Mouse (Mus musculus) lung, postnatal 14 days (tissue): ENCODE measurements around the gene Junb.
A peak's percentile ranks its signal among the peaks of the same experiment; 100 is the strongest.

Experiments
- DNase-seq: peaks from one replicate; pipeline ENCODE4 v3.0.0; 2021

Gene Junb

DNA sequence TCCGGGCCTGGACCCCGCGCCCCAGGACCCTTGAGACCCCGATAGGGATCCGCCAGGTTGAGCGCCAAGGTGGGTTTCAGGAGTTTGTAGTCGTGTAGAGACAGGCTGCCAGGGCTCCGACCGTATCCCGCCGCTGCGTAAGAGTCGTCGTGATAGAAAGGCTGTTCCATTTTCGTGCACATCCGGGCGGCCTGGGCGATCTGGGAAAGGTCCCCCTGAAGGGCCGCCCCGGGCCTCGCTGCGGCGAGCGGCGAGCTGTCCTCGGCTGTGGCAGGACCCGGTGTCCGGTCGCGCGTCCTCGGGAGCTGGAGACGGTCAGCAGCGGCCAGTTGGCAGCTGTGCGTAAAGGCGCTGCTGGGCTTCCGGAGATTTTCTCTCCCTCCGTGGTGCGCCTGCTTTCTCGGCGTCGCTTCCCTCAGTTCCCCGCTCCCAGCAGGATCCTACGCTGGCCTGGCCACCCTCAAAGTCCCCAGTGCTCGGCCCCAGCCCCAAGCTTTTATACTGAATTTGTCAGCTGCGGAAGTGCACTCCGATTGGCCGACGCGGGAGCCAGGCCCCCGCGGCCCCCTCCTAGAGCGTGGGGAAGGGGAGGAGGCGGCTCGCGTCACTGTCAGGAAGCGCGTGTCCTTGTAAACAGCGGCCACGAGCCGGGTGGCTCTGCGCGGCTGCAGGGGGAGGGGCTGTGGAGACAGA lies at the start of gene Junb:
Gene Junb (minus strand): TSS at position 471 of the 693 bp plus-strand sequence.
- peak; percentile 97 for DNase-seq

- DNase-seq = no peak
Observed at GRCm38 (mm10) chr8:85027922-85028321, 49.4 kb upstream of the Junb start.

DNA sequence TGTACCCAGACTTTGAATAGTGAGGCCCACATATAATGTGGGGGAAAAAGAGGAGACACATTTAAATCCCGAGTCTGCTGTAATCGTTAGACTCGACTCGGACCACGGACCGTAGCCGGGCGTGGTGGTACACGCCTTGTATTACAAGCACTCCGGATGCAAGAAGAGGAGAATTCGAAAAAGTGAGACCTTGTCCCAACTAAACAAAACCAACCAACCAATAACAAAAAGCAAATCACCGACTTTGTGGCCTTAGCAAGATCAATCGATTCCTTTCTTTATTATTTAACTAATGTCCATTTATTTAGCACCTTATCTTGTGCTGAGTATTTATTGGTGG lies 49.0 kb upstream of the Junb start:
- no peak for DNase-seq

DNA sequence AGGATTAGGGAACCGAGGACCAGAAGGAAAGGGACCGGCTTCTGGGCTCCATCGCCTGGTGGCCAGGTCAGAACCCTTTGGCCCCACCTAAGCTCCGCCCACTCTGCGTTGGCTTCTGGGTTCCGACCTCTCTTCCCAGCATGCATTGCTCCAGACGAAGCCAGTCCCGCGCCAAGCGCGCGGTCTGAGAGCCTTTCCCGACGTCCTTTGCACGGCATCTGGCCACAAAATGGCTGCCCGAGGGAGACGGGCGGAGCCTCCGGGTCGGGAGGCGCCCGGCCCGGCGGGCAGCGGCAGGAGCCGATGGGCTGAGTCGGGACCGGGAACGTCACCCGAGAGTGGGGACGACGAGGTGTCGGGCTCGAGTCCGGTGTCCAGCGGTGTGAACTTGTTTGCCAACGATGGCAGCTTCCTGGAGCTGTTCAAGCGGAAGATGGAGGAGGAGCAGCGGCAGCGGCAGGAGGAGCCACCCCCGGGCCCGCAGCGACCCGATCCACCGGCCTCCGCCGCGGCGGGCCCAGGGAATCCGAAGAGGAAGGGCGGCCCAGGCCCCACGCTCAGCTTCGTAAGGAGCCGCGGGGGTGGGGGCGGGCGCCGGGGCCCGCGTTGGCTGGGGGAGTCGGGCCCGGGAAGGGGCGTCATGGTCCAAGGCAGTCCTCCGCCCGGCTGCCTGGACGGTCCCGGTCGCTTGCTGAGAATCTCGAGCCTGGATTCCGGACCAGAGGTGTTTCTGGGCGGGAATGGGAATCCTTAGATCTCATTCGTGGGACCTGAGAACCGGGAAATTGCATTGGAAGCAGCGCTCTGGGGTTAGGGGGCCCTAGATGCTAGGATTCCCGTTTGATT lies 48.4 kb upstream of the Junb start, which contains the start of gene Trir:
Gene Trir (plus strand): TSS at position 154 of the 846 bp plus-strand sequence.
- DNase-seq = peak; percentile 98

DNA sequence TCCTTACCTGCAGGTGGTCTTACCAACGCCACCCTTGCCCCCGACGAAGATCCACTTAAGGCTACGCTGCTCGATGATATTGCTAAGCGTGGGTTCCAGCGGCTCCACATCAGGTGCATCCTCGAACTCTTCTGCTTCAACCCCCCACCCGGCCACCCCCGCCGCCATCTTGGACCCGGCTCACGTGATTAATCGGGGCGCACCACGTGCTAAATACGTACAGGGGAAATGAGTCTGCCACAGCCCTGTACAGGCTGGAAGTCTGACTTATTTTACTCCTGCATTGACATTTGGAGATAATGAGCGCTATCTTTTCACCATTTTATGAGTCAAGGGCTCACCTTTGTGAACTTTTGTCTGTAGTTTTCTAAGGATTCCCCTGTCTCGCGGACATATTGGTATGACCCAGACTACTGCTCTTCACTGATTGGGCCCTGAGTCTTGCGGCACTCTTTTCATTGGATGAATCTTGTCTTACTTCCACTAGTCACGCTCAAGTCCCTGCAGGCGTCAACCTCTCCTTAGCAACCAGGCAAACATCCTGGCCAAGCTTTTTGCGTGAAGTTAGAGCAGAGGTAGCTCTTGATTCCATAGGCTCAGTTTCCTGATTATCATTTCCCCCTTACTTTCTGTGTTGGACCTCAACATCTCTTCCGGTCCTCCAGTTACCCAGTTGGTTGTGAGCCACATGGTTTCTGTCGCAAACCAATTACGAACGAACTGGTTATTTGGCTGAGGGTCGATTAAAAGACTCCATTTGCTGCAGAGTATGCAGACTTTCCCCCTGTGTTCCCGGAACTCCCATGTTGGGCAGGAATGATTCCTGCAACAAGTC lies 46.8 kb upstream of the Junb start, which contains the start of gene Asna1:
Gene Asna1 (minus strand): TSS at position 184 of the 835 bp plus-strand sequence.
- peak; percentile 81 for DNase-seq

- DNase-seq = no peak
Observed at GRCm38 (mm10) chr8:85023846-85024245, 45.3 kb upstream of the Junb start.

DNA sequence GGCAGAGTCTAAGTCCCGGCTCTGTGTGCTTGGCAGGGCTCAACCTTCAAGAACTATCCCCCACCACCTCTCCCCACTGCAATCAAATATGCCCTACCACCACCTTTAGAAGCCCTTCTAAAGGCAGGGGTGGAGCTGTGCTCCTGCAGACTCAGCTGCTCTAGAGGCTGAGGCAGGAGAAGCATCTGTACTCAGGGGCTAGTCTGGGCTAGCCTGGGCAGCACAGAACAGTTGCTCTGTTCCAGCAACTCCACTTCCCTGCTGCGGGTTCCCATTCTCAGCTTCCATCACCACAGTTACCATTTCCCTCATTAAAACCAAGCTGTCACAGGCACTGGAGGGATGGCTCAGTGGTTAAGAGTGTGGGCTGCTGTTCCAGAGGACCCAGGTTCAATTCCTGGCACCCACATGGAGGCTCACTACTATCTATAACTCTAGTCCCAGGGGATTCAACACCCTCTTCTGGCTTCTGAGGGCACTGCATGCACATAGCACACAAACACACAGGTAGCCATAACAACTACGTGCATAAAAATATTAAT lies 43.1 kb upstream of the Junb start:
- no peak for DNase-seq

GRCm38 (mm10) chr8:85017209-85017608 lies 38.7 kb upstream of the Junb start:
- no peak for DNase-seq

DNA sequence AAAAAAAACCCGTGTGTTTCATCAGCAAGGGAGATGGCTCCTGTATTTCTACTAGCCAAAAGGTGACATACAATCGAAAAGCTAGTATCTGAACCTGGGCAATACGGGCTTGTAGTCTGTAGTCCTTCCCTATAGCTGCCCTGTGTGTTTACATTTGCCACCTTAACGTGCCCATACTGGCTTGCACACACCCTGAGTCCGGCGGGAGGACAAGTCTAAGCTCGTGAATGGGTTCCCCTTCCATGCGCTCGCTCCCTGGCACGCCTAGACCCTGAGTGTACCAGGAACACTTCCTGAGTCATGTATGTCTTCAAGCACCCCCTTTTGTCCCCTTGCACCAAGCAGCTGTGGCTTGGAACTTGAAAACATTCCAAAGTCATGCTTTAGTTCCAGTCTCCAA lies 38.2 kb upstream of the Junb start:
- DNase-seq = no peak

DNA sequence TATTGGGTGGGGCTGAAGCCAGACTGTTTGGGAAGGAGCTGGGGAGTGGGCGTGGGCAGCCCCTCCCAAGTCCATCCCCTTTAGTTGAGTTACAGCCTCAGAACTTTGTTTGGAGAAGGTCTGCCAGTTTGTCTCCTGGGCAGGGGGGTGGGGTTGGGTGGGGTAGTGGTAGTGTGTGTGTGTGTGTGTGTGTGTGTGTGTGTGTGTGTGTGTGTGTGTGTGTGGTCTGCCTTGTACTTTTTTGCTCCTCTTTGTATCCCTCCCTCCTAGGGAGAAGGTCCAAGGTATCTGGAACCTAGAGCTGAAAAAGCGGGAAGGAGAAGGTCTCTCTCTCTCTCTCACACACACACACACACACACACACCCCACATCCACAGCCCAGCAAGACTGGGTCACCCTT lies 35.9 kb upstream of the Junb start, which contains the start of gene Best2:
Gene Best2 (minus strand): TSS at position 101 of the 400 bp plus-strand sequence.
- no peak for DNase-seq

- DNase-seq = peak; percentile 79
Observed at GRCm38 (mm10) chr8:85013230-85013840, 34.8 kb upstream of the Junb start.

GRCm38 (mm10) chr8:85011242-85011641 lies 32.7 kb upstream of the Junb start:
- no peak for DNase-seq

DNA sequence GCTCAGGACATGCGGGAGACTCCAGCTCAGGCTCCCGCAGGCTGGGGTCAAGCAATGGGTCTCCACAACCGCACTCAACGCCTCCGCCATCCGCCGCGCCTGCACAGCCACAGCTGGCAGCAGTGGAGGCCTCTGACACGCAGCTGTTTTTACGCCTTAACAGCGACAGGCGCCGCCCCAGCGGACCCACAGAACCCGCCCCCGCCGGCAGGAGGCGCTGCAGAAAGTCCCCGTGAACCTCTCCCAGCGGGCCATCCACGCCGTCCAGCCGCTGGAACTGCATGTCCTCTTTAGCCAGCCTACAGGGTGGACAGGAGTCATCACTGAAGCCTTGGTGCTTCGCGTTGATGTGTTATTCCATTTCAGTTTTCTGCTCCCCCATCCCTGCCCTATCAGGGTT lies 29.2 kb upstream of the Junb start:
- DNase-seq = peak; percentile 69

DNA sequence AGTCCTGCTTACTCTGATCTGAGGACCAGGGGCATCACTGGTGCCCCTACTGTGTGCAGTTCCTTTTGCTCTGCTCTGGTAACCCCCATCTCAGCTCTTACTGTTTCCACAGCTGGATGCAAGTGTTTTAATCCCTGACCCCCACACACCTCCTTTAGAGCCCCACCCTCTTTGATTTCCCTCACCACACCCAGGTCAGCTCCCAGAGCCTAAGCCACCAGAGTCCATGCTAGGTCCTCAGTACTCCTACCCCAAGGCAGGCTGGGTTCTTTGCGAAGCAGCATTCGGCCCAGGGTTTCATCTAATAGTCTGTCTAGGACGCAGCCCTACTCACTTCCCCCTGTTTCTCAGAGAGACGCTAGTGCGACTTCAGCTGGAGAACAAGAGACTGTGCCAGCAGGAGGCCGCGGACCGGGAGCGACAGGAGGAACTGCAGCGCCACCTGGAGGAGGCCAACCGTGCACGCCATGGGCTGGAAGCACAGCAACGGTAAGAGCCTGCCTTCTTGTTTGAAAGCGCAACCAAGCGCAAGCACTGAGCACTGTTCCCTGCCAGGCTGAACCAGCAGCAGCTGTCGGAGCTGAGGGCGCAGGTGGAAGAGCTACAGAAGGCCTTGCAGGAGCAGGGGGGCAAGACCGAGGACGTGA lies 19.3 kb upstream of the Junb start:
- peak; percentile 95 for DNase-seq

DNA sequence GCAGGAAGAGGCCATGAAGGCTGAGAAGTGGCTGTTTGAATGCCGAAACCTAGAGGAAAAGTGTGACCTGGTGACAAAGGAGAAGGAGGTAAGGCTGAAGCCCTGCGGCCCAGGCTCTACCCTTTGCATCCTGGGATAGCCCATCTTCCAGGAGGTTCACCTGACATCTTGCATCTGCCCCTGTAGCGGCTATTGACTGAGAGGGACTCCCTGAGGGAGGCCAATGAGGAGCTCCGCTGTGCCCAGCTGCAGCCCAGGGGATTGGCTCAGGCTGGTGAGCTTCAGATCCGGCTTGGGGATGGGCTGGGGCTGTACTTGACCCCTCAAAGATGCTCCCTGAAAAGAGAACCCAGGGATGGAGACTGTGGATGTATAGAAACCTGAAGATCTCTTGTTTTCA lies 18.5 kb upstream of the Junb start:
- no peak for DNase-seq

DNA sequence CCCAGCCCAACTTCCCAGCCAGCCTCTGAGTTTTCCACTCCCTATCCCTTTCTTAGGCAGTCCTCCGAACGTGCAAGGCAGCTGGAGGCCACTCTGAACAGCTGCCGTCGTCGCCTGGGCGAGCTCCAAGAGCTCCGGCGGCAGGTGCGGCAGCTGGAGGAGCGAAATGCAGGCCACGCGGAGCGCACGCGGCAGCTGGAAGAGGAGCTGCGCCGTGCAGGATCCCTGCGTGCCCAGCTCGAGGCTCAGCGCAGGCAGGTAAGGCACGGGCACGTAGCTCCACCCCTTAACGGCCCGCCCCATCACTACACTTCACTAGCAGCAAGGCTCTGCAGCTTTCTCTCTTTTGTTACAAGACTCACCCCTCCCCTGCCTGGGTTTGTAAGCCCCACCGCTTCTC lies 17.2 kb upstream of the Junb start:
- DNase-seq = no peak

GRCm38 (mm10) chr8:84994375-84994774 lies 15.9 kb upstream of the Junb start:
- DNase-seq = no peak

GRCm38 (mm10) chr8:84990836-84991235 lies 12.3 kb upstream of the Junb start:
- DNase-seq = peak; percentile 69

DNA sequence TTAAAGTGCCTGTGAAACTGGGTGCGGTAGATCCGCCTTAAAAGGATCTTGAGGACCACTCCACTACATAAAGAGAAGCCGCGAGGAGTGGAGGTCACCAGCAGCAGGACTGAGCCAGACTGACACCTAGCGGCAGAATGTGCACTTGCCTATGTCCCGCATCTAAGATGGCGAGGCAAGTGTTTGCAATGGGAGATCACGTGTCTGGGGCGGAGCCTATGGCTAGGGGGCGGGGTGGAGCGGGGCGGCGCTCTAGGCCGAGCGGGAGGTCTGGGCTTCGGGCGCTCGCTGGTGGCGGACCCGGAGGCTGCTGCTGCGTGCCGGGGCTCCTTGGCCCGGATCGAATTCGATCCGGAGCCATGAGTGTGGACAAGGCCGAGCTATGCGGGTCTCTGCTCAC lies 11.8 kb upstream of the Junb start, which contains the start of gene Hook2:
Gene Hook2 (plus strand): TSS at position 255 of the 400 bp plus-strand sequence.
- DNase-seq = peak; percentile 99

DNA sequence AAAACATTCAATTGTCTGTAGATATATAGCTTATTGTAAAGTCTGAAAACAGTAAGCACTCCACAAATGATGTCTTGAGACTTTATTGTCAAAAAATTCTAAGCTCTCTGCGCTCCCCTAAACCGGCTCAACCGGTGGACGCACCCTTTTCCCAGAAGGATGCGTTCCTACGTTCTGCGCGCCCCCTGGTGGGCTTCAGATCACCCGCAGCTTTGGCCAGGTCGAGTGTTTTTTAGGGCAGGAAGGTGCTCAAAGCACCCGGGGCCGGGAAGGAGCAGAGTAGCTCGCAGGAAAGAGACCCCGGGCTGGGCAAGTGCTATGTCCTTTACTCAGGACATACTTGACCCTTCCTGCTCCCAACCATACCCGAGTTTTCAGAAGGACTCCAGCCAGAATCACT lies 11.3 kb upstream of the Junb start:
- DNase-seq = peak; percentile 98

DNA sequence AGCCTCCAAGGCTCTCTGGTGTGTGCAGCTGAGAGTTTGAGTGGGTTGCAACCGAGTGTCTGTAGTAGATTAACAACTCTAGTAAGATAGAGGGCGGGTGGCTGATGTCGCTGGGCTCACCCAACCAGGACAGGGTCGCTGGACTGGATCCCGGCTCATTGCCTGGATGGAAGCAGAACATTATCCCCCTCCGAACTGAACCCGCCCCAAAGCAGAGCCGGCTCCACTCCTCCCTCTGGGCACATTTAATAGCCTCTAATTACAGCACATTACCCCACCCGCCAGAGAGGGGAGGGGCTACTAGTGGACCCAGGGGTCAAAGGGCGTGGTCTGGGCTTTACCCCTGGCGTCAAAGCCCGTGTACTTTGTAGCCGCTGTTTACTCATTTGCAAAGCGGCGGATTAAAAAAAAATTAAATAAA lies 10.8 kb upstream of the Junb start:
- DNase-seq = peak; percentile 56

DNA sequence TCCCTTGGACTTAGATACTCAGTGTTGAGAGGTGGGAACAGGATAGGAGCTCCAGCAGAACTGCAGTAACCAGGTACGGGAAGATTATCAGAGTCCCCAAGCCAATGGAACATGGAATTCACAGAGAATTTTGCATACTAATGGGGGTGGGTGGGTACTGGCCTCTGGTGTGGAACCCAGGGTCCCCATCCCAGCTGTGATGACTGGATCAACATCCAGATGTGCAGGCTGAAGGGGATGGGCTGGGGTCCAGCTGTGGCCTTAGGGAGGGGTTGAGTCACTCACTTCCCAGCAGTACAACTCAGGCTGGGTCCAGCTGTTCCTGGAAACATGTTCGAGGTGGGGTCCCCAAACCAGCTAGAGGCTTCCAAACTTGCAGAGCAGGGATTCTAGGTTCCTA lies 9.4 kb upstream of the Junb start:
- DNase-seq = no peak
